Mouse (Mus musculus) bone marrow, adult 2 months (tissue): ENCODE measurements around the gene Atl3.

Source experiments
- CTCF ChIP-seq: fragments of 200-500 bp; IDR thresholded peaks from 2 replicates; pipeline ENCODE4 v1.5.1; 2011; ENCODE audit warnings: low read length, control low read depth; ENCODE audit not compliant: control insufficient read depth, insufficient read depth
- POLR2A ChIP-seq: fragments of 200-500 bp; IDR thresholded peaks from 2 replicates; pipeline ENCODE4 v1.6.1; 2011; ENCODE audit warnings: low read depth, mild to moderate bottlenecking, control low read depth, low read length, borderline replicate concordance; ENCODE audit not compliant: control insufficient read depth

DNA sequence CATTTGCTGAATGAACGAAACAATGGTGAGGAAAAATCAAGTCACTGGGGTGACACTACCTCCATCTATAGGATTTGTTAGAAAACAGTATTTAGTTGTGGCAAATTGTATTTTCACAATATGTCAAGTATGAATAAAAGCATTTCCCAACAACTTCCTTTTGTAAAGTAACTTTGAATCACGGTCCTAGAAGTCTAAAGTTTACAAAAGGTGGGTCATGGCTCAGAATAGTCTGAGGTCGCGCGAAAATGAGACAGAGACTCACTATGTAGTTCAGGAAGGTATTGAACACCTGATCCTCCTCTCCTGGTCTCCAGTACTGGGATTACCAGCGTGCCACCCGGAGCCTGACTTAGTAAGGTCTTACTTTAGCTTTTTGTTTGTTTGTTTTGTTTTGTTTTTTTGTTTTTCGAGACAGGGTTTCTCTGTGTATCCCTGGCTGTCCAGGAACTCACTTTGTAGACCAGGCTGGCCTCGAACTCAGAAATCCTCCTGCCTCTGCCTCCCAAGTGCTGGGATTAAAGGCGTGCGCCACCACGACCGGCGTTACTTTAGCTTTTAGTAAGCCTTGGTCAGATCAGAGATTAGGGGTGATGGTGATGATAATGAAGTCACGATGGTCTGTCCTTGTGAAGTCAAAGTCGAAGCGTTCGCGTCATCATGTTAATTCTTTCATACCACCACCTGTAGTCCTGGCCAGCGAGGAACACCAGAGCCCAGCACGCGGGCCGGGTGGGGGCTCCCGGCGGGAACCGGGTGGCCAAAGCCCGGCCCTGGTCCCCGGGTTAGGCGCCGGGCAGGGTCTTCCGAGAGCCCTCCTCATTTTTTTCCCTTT is at the start of gene Atl3:
- no peak for TF ChIP-seq CTCF
- no peak for TF ChIP-seq POLR2A
